8 mouse cellular contexts compared by ENCODE assay signal in genomic region chr1:195132070-195132469, GRCm38 (mm10). TPM values are rescaled to one million over a fixed set of nuclear protein-coding genes. Genes with fewer than 3 reads are reported as not detected.
A peak's percentile ranks its signal among the peaks of the same experiment; 100 is the strongest.
DNase-seq lines count a peak whose midpoint lies in the region; ATAC-seq lines count a peak whose summit lies in the region.

No protein-coding gene starts in this region.

- no peak overlapping the region for H3K9ac ChIP-seq in limb, embryonic 12.5 days (replicated peaks)
- H3K9ac ChIP-seq in neural tube, embryonic 14.5 days (replicated peaks; ENCODE audit: low read depth, low read length): 0 out of 2 replicates have a peak overlapping the region, but pooled peaks have one; percentile 69

- peaks cover 44% of the 10 kb centered on the region for H3K36me3 ChIP-seq in megakaryocyte, embryonic 14.5 days (replicated peaks; ENCODE audit: low read length)
- H3K36me3 ChIP-seq in heart, embryonic 10.5 days: peaks cover 16% of the 10 kb centered on the region
- H3K36me3 ChIP-seq in limb, embryonic 12.5 days: peaks cover 12% of the 10 kb centered on the region
- H3K36me3 ChIP-seq in neural tube, embryonic 14.5 days (ENCODE audit: control insufficient read depth, insufficient read depth, low read length): peaks cover 4% of the 10 kb centered on the region; the same call in 1 of the 2 replicates

- H3K9me3 ChIP-seq in megakaryocyte, embryonic 14.5 days: no peaks in the 10 kb centered on the region
- no peaks in the 10 kb centered on the region for H3K9me3 ChIP-seq in heart, embryonic 10.5 days
- no peaks in the 10 kb centered on the region for H3K9me3 ChIP-seq in limb, embryonic 12.5 days
- H3K9me3 ChIP-seq in neural tube, embryonic 14.5 days (ENCODE audit: control insufficient read depth, low read length): no peaks in the 10 kb centered on the region

- no peak for DNase-seq in heart, embryonic 10.5 days (ENCODE audit: low spot score)
- no peak for DNase-seq in layer of hippocampus, adult 9-11 months
- DNase-seq in left cerebral cortex, postnatal 4 days: no peak

- peak overlapping the region; percentile 94 for H3K4me3 ChIP-seq in megakaryocyte, embryonic 14.5 days (replicated peaks)
- peak overlapping the region; percentile 71 for H3K4me3 ChIP-seq in heart, embryonic 10.5 days
- H3K4me3 ChIP-seq in limb, embryonic 12.5 days (replicated peaks): no peak overlapping the region
- peak overlapping the region; percentile 53 for H3K4me3 ChIP-seq in neural tube, embryonic 14.5 days (ENCODE audit: low read depth, low read length)

- intact Hi-C loops in left cerebral cortex, postnatal 4 days (cut with DNase I): no loop called here

- WGBS in heart, embryonic 10.5 days: 56% methylated on average over 3 of the region's 3 CpGs
- WGBS in limb, embryonic 12.5 days: 63% methylated on average over 3 of the region's 3 CpGs
- 62% methylated on average over 3 of the region's 3 CpGs for WGBS in neural tube, embryonic 14.5 days

- ATAC-seq in megakaryocyte, adult 5-6 weeks (ENCODE audit: poor library complexity, severe bottlenecking): no peak
- ATAC-seq in limb, embryonic 12.5 days (ENCODE audit: insufficient number of reproducible peaks, insufficient read depth, low FRiP score, low TSS enrichment, low read depth): no peak
- ATAC-seq in neural tube, embryonic 14.5 days (ENCODE audit: low read depth): no peak
- no peak for ATAC-seq in megakaryocyte-erythroid progenitor cell, adult 5-6 weeks (replicated peaks; ENCODE audit: low FRiP score, low TSS enrichment, poor library complexity, severe bottlenecking)

- no peak overlapping the region; the same call in 1 of the 2 replicates for H3K27ac ChIP-seq in heart, embryonic 10.5 days
- no peak overlapping the region for H3K27ac ChIP-seq in limb, embryonic 12.5 days
- peak overlapping the region; percentile 91; the same call in 1 of the 2 replicates for H3K27ac ChIP-seq in neural tube, embryonic 14.5 days (ENCODE audit: low read depth, low read length)

- no peaks in the 10 kb centered on the region for H3K27me3 ChIP-seq in megakaryocyte, embryonic 14.5 days (replicated peaks)
- no peaks in the 10 kb centered on the region for H3K27me3 ChIP-seq in heart, embryonic 10.5 days (ENCODE audit: insufficient read depth, poor library complexity, severe bottlenecking)
- H3K27me3 ChIP-seq in limb, embryonic 12.5 days: no peaks in the 10 kb centered on the region
- no peaks in the 10 kb centered on the region for H3K27me3 ChIP-seq in neural tube, embryonic 14.5 days (ENCODE audit: control insufficient read depth, insufficient read depth, low read length)

- peaks cover 16% of the 10 kb centered on the region for H3K4me1 ChIP-seq in megakaryocyte, embryonic 14.5 days
- H3K4me1 ChIP-seq in heart, embryonic 10.5 days: no peaks in the 10 kb centered on the region
- 0 out of 2 replicates have a peak, but pooled peaks cover 3% of the 10 kb centered on the region for H3K4me1 ChIP-seq in limb, embryonic 12.5 days (replicated peaks)
- peaks cover 8% of the 10 kb centered on the region; the same call in 1 of the 2 replicates for H3K4me1 ChIP-seq in neural tube, embryonic 14.5 days (ENCODE audit: control insufficient read depth, insufficient read depth, low read length)

- peak overlapping the region; percentile 52 for H3K4me2 ChIP-seq in limb, embryonic 12.5 days
- H3K4me2 ChIP-seq in neural tube, embryonic 14.5 days (ENCODE audit: low read depth, low read length): peak overlapping the region; percentile 62

RNA-seq across cellular contexts. Expression of gene Cr1l, which starts 0.7 kb away (rescaled TPM):
- polyA plus RNA-seq in megakaryocyte, embryonic 14.5 days (2012; ENCODE audit: insufficient read depth, low replicate concordance): 4.4 and 8.3 TPM in 2 replicates
- 132 and 140 TPM in 2 replicates for total RNA-seq in megakaryocyte, adult 5-6 weeks (2015)
- 128 and 139 TPM in 2 replicates for total RNA-seq in megakaryocyte, adult 5-6 weeks (2017)
- polyA plus RNA-seq in heart, embryonic 10.5 days (2016; fragmentation: Nextera tagmentation; extraction: Ambion mirVana): 52.8 and 60.0 TPM in 2 replicates
- 43.6 and 48.9 TPM in 2 replicates for polyA plus RNA-seq in limb, embryonic 12.5 days (2016; fragmentation: Nextera tagmentation; extraction: Ambion mirVana)
- 34.8 and 35.6 TPM in 2 replicates for polyA plus RNA-seq in neural tube, embryonic 14.5 days (2014; fragmentation: Nextera tagmentation; extraction: Ambion mirVana)
- 63.9 and 94.4 TPM in 2 replicates for total RNA-seq in megakaryocyte-erythroid progenitor cell, adult 5-6 weeks (2014; fragmentation: Nextera tagmentation)
- 120 and 155 TPM in 2 replicates for total RNA-seq in megakaryocyte-erythroid progenitor cell, adult 5-6 weeks (2017)
- 10 to 100 TPM; 43.3 to 50.4 TPM for total RNA-seq in left cerebral cortex, postnatal 4 days (2021)

RNA-seq across cellular contexts. Expression of gene Cd46, which starts 40.0 kb away (rescaled TPM):
- 0.08 TPM in 1 of 2 replicates, not detected in the other for polyA plus RNA-seq in megakaryocyte, embryonic 14.5 days (2012; ENCODE audit: insufficient read depth, low replicate concordance)
- 2.3 and 3.7 TPM in 2 replicates for total RNA-seq in megakaryocyte, adult 5-6 weeks (2015)
- 0.70 and 0.98 TPM in 2 replicates for total RNA-seq in megakaryocyte, adult 5-6 weeks (2017)
- polyA plus RNA-seq in heart, embryonic 10.5 days (2016; fragmentation: Nextera tagmentation; extraction: Ambion mirVana): 0.58 and 0.70 TPM in 2 replicates
- 0.73 and 0.78 TPM in 2 replicates for polyA plus RNA-seq in limb, embryonic 12.5 days (2016; fragmentation: Nextera tagmentation; extraction: Ambion mirVana)
- polyA plus RNA-seq in neural tube, embryonic 14.5 days (2014; fragmentation: Nextera tagmentation; extraction: Ambion mirVana): 1.3 and 1.7 TPM in 2 replicates
- 3.1 and 3.6 TPM in 2 replicates for total RNA-seq in megakaryocyte-erythroid progenitor cell, adult 5-6 weeks (2014; fragmentation: Nextera tagmentation)
- total RNA-seq in megakaryocyte-erythroid progenitor cell, adult 5-6 weeks (2017): 0.56 and 0.88 TPM in 2 replicates
- total RNA-seq in left cerebral cortex, postnatal 4 days (2021): 1 to 10 TPM; 6.7 to 9.0 TPM

RNA-seq across cellular contexts. Expression of gene Cr2, which starts 44.4 kb away (rescaled TPM):
- not detected in 2 replicates for polyA plus RNA-seq in megakaryocyte, embryonic 14.5 days (2012; ENCODE audit: insufficient read depth, low replicate concordance)
- not detected in 2 replicates for total RNA-seq in megakaryocyte, adult 5-6 weeks (2015)
- total RNA-seq in megakaryocyte, adult 5-6 weeks (2017): not detected in 2 replicates
- polyA plus RNA-seq in heart, embryonic 10.5 days (2016; fragmentation: Nextera tagmentation; extraction: Ambion mirVana): 0.26 TPM in 1 of 2 replicates, not detected in the other
- polyA plus RNA-seq in limb, embryonic 12.5 days (2016; fragmentation: Nextera tagmentation; extraction: Ambion mirVana): 0.28 and 0.29 TPM in 2 replicates
- 0.68 and 0.84 TPM in 2 replicates for polyA plus RNA-seq in neural tube, embryonic 14.5 days (2014; fragmentation: Nextera tagmentation; extraction: Ambion mirVana)
- not detected in 2 replicates for total RNA-seq in megakaryocyte-erythroid progenitor cell, adult 5-6 weeks (2014; fragmentation: Nextera tagmentation)
- total RNA-seq in megakaryocyte-erythroid progenitor cell, adult 5-6 weeks (2017): not detected in 2 replicates
- total RNA-seq in left cerebral cortex, postnatal 4 days (2021): 1 to 10 TPM; 3.6 to 4.2 TPM
